Mouse (Mus musculus) kidney, embryonic 15.5 days (tissue): ENCODE measurements at regions not wholly inside any gene's neighbourhood (a gene's known extent, or its start where the extent isn't known, plus 50 kb on each side); places are given as distances from the start of the nearest gene placed in this dataset.

Experiments used
- ATAC-seq: fragments of 200-750 bp; cut with Nextera tagmentation; replicated peaks from 2 replicates; pipeline ENCODE4 v1.8.0; 2017; ENCODE audit warnings: moderate TSS enrichment; ENCODE audit not compliant: low FRiP score
- H3K27ac ChIP-seq: fragments of 300-500 bp; sonication (generic); 2 replicates; pipeline ENCODE4 v1.5.1; 2015; ENCODE audit warnings: mild to moderate bottlenecking, inconsistent platforms
- H3K27me3 ChIP-seq: fragments of 300-500 bp; sonication (generic); 2 replicates; pipeline ENCODE4 v1.6.1; 2015; ENCODE audit warnings: inconsistent platforms
- H3K36me3 ChIP-seq: fragments of 300-500 bp; sonication (generic); 2 replicates; pipeline ENCODE4 v1.6.1; 2015; ENCODE audit warnings: inconsistent platforms
- H3K4me1 ChIP-seq: fragments of 300-500 bp; sonication (generic); 2 replicates; pipeline ENCODE4 v1.6.1; 2015; ENCODE audit warnings: inconsistent platforms
- H3K4me2 ChIP-seq: fragments of 300-500 bp; sonication (generic); 2 replicates; pipeline ENCODE4 v1.6.1; 2015; ENCODE audit warnings: moderate library complexity, mild to moderate bottlenecking, inconsistent platforms
- H3K4me3 ChIP-seq: fragments of 300-500 bp; sonication (generic); replicated peaks from 2 replicates; pipeline ENCODE4 v1.5.1; 2015; ENCODE audit warnings: mild to moderate bottlenecking, inconsistent platforms
- H3K9ac ChIP-seq: fragments of 300-500 bp; sonication (generic); 2 replicates; pipeline ENCODE4 v1.6.1; 2015; ENCODE audit warnings: mild to moderate bottlenecking, inconsistent platforms
- H3K9me3 ChIP-seq: fragments of 300-500 bp; sonication (generic); replicated peaks from 2 replicates; pipeline ENCODE4 v1.6.1; 2016; ENCODE audit warnings: inconsistent platforms
- WGBS: fragments of 180-500 bp; shearing (Covaris S2); methylation state at CpG from one replicate; pipeline ENCODE4 v1.1.7; 2015; ENCODE audit warnings: mixed read lengths; 5-methylcytosine and 5-hydroxymethylcytosine counted together

GRCm38 (mm10) chr1:119124798-119125197, 71.4 kb upstream of the Gli2 start:
- ATAC-seq = no peak
- Histone ChIP-seq H3K36me3 (no peaks in the 10 kb centered on the region), H3K9me3 (no peaks in the 10 kb centered on the region), H3K27ac (no peak overlapping the region), H3K4me3 (no peak overlapping the region), H3K4me1 (no peaks in the 10 kb centered on the region), H3K4me2 (no peak overlapping the region), H3K9ac (no peak overlapping the region), H3K27me3 (no peaks in the 10 kb centered on the region)
- 78% methylated on average over 4 of the region's 4 CpGs for WGBS

DNA sequence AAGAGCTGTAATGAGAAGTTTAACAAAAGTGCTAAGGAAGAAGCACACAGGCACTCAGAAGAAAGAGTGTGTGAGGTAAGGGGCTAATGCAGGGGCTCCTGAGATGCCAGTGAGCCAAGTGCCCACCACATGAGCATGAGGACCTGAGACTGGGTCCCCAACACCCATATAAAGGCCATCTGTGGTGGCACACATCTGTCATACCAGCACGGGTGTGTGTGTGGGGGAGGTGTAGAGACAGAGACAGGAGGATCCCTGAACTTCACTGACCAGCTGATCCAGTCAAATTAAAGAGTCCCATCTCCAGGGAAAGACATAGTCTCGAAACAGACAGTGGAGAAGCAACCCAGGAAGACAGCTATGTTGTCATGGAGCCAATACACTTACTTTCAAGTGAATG, 70.6 kb upstream of the Gli2 start:
- no peak overlapping the region for H3K4me3 ChIP-seq
- H3K9ac ChIP-seq = no peak overlapping the region
- H3K36me3 ChIP-seq = no peaks in the 10 kb centered on the region
- H3K4me2 ChIP-seq = no peak overlapping the region
- no peaks in the 10 kb centered on the region for H3K9me3 ChIP-seq
- no peaks in the 10 kb centered on the region for H3K4me1 ChIP-seq
- ATAC-seq = no peak
- H3K27me3 ChIP-seq = no peaks in the 10 kb centered on the region
- H3K27ac ChIP-seq = no peak overlapping the region
- WGBS = 64% methylated on average over 2 of the region's 2 CpGs

DNA sequence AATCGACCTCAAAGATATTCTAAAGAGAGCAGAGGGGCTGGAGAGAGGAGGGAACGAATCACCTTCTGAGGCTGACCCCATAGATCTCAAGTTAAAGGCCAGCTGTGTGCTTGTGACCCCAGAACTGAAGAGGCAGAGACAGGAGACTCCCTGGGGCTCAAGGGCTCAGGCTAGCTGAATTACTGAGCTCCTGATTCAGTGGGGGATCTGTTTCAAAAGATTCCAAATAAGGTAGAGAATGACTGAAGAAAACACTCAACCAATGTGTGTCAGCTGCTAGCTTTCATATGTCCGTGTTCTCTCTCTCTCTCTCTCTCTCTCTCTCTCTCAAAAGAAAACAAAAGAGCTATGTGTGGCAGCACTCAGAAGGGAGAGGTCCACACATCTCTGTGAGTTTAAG, 70.0 kb upstream of the Gli2 start:
- H3K9ac ChIP-seq = no peak overlapping the region
- H3K27me3 ChIP-seq = no peaks in the 10 kb centered on the region
- no peaks in the 10 kb centered on the region for H3K4me1 ChIP-seq
- H3K4me3 ChIP-seq = no peak overlapping the region
- no peak overlapping the region for H3K27ac ChIP-seq
- no peak for ATAC-seq
- no peaks in the 10 kb centered on the region for H3K9me3 ChIP-seq
- H3K36me3 ChIP-seq = no peaks in the 10 kb centered on the region
- no peak overlapping the region for H3K4me2 ChIP-seq
- WGBS = 23% methylated on average over 3 of the region's 3 CpGs

DNA sequence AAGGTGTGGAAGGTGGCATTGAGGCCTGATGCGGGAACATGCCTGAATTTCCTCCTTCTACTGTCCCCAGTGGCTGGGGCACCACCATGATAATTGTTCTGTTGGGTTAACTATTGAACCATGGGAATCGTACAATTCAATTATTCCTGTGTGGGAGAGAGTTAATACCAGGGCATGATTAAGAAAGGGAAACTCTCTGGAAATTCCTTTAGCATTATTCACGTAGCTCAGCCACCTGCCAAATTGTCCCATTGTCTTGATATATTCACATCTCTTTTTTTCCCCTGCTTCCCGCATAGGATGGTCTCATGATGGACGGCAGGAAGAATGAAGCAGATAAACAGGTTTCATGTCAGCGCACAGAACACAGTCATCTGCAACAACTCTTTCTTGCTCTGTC, 69.6 kb upstream of the Gli2 start:
- Histone ChIP-seq H3K4me3 (no peak overlapping the region), H3K27ac (no peak overlapping the region), H3K4me1 (no peaks in the 10 kb centered on the region), H3K36me3 (no peaks in the 10 kb centered on the region), H3K9ac (no peak overlapping the region), H3K27me3 (no peaks in the 10 kb centered on the region), H3K9me3 (no peaks in the 10 kb centered on the region), H3K4me2 (no peak overlapping the region)
- WGBS = 52% methylated on average over 6 of the region's 6 CpGs
- no peak for ATAC-seq

DNA sequence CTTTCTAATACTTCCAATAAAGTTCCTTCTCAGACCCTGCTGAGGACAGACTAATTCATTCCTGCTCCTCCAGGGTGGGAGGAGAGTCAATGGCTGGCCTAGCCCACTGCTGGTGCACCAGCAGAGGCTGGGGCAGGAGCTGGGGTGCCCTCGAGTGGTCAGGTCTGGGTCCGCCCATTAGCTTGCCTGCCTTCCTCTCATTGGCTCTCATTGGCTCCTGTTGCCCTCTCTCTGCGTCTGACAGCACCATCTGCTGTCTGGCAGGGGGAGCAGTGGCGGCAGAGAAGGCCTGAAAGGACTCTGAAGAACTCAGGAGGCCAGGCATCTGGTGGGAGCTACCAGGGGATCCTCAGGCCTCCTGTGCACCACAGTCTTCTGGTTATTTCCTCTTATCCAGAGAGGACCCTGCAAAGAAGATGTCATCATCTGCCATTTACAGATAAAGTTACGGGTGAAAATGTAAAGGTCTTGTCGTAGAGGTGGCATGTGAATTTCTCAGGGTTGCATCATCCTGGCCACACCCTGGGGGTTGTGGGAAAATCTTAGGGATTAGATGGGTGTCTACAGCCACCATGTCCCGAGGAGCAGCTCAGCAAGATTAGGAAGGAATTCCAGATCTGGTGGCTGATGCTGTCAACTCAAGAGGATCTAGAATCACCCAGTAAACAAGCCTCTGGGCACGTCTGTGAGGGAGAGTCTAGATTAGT, 66.6 kb upstream of the Gli2 start:
- 46% methylated on average over 8 of the region's 8 CpGs for WGBS
- Histone ChIP-seq H3K36me3 (no peaks in the 10 kb centered on the region), H3K9me3 (no peaks in the 10 kb centered on the region), H3K27me3 (no peaks in the 10 kb centered on the region), H3K4me2 (no peak overlapping the region), H3K4me3 (no peak overlapping the region), H3K27ac (no peak overlapping the region), H3K9ac (no peak overlapping the region), H3K4me1 (peaks cover 5% of the 10 kb centered on the region; the same call in 1 of the 2 replicates)
- no peak for ATAC-seq

DNA sequence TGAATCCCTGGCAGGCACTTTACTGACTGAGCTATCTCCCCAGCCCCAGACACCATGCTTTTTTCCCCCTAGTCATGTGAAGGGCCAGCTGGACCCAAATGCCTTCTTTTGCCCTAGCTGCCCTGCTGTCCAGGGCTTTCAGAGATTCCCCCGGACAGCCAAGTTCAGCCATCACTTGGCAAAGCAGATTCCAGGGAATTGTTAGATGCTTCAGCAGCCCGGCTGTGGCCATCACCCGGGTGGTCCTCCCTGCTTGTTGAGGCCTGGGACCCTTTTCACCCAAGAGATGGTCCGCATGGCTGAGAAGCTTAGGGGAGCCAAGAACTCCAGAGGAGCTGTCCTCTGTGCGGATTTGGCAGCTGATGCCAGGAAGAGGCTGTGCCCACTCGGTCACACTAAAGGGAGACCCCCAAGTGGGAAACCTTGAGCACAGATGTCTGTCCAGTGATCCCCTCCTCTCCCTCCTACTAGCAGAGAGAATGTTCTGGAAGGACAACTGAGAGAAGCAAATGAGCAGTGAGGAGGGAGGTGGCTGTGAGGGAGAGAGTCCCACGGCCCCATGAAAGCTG, 61.8 kb upstream of the Gli2 start:
- Histone ChIP-seq H3K9ac (no peak overlapping the region), H3K4me2 (no peak overlapping the region), H3K27ac (no peak overlapping the region), H3K36me3 (no peaks in the 10 kb centered on the region), H3K9me3 (no peaks in the 10 kb centered on the region), H3K4me3 (no peak overlapping the region), H3K4me1 (peaks cover 6% of the 10 kb centered on the region; the same call in 1 of the 2 replicates), H3K27me3 (no peaks in the 10 kb centered on the region)
- ATAC-seq = no peak
- WGBS = 79% methylated on average over 7 of the region's 7 CpGs

DNA sequence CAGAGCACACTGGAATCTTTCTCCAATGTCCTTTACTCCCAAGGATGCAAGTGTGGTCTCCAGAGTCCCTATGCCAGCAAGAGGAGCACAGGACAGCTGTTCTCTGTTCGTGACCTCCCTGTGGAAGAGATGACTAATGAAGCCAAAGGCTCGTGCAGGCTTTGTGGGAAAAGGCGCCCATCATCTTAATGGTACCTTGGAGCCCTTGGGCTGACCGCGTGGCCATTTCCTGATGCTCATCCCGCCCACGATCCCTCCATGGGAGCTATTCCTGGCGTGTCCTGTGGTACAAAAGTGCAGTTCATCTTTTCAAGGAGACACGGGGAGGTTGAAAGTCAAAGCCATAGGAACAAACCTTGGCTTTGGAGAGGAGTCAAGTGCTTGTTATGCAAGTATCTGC, 55.2 kb upstream of the Gli2 start:
- Histone ChIP-seq H3K27ac (no peak overlapping the region), H3K4me2 (no peak overlapping the region), H3K4me3 (no peak overlapping the region), H3K4me1 (peaks cover 6% of the 10 kb centered on the region; the same call in 1 of the 2 replicates), H3K27me3 (no peaks in the 10 kb centered on the region), H3K9me3 (no peaks in the 10 kb centered on the region), H3K9ac (no peak overlapping the region), H3K36me3 (no peaks in the 10 kb centered on the region)
- 59% methylated on average over 9 of the region's 9 CpGs for WGBS
- no peak for ATAC-seq

GRCm38 (mm10) chr1:119106246-119106975, 53.0 kb upstream of the Gli2 start:
- no peak overlapping the region for H3K4me2 ChIP-seq
- WGBS = 64% methylated on average over 18 of the region's 18 CpGs
- 0 out of 2 replicates have a peak, but pooled peaks have one; percentile 40 for ATAC-seq
- no peak overlapping the region for H3K9ac ChIP-seq
- H3K4me3 ChIP-seq = no peak overlapping the region
- peaks cover 6% of the 10 kb centered on the region; the same call in 1 of the 2 replicates for H3K4me1 ChIP-seq
- H3K9me3 ChIP-seq = no peaks in the 10 kb centered on the region
- no peak overlapping the region for H3K27ac ChIP-seq
- no peaks in the 10 kb centered on the region for H3K36me3 ChIP-seq
- no peaks in the 10 kb centered on the region for H3K27me3 ChIP-seq
